In the genomic region with DNA sequence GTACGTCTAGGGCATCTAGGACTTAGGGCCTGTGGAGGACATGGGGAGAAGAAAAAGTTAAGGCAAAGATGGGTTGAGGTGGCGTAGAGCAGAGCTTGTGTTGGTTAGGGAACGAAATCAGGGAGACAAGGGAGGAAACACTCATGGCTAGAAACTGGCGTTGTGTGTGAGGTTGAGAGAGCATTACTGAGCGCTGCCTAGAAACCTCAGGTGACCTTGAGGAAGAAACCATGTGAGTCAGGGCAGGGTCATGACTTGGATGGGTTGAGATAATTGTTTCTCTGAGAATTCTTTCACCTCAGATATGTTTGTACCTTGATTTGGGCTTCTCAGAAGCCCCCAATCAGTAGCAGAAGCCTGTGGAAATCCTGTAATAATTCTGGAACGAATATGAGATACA, we compare ENCODE assay signal across 33 mouse cellular contexts. TPM values are rescaled to one million over a fixed set of nuclear protein-coding genes. Genes with fewer than 3 reads are reported as not detected.
DNase-seq lines count a peak whose midpoint lies in the region; ATAC-seq and TF ChIP-seq lines count a peak whose summit lies in the region.
"Had no signal": no experiment of that assay in that cellular context is flagged by ENCODE, and none has a peak within 500 bp of the region (broad histone marks: within the 10 kb centered on the region; RNA-seq: fewer than 3 reads in every experiment).

No protein-coding gene starts in this region.

- WGBS in liver, embryonic 16.5 days (ENCODE audit: insufficient replicate concordance): 80% methylated on average over 6 of the region's 6 CpGs

- H3K4me1 ChIP-seq in liver, embryonic 16.5 days (ENCODE audit: control insufficient read depth, low read depth, low read length): peaks cover 15% of the 10 kb centered on the region
- H3K4me1 ChIP-seq in E14TG2a.4 (replicated peaks; ENCODE audit: low read depth, low read length): peaks cover 80% of the 10 kb centered on the region
- H3K4me1 ChIP-seq: embryonic facial prominence, embryonic 12.5 days; embryonic facial prominence, embryonic 15.5 days; hindbrain, embryonic 15.5 days had no signal

- H3K27ac ChIP-seq in liver, embryonic 16.5 days (ENCODE audit: low read length): peak overlapping the region; percentile 10; the same call in 1 of the 2 replicates
- H3K27ac ChIP-seq: embryonic facial prominence, embryonic 12.5 days; embryonic facial prominence, embryonic 15.5 days; heart, adult 2 months; hindbrain, embryonic 12.5 days; hindbrain, embryonic 15.5 days had no signal

- ATAC-seq in liver, embryonic 16.5 days (ENCODE audit: low read depth): no peak
- ATAC-seq: activated CD4-positive, CD25-positive, alpha-beta regulatory T cell, adult 4 months; CD4-positive, CD25-positive, alpha-beta regulatory T cell, adult 4 months; forebrain, embryonic 14.5 days; forebrain, postnatal 0 days; intestine, postnatal 0 days had no signal

- TF ChIP-seq CTCF in E14TG2a.4 (conservative IDR thresholded peaks at IDR 0.05; ENCODE audit: low read length): no peak

- no peak overlapping the region for H3K9ac ChIP-seq in liver, embryonic 16.5 days (ENCODE audit: low read depth, low read length)
- H3K9ac ChIP-seq: embryonic facial prominence, embryonic 12.5 days; embryonic facial prominence, embryonic 15.5 days; forebrain, postnatal 0 days; hindbrain, embryonic 12.5 days; hindbrain, embryonic 15.5 days had no signal

- H3K9me3 ChIP-seq in liver, embryonic 16.5 days (replicated peaks; ENCODE audit: control insufficient read depth, low read length): no peaks in the 10 kb centered on the region
- H3K9me3 ChIP-seq in E14TG2a.4 (ENCODE audit: low read length): no peaks in the 10 kb centered on the region
- H3K9me3 ChIP-seq: embryonic facial prominence, embryonic 12.5 days; embryonic facial prominence, embryonic 15.5 days; hindbrain, embryonic 12.5 days; hindbrain, embryonic 15.5 days had no signal

- peak; percentile 18 to 40 for DNase-seq in adrenal gland, postnatal 36 days
- no peak for DNase-seq in adrenal gland, adult 18-20 months (ENCODE audit: low spot score in 2 of 2)
- no peak for DNase-seq in liver
- DNase-seq in Muller cell, postnatal 12 days (ENCODE audit: inconsistent ontology term): peak; percentile 27
- no peak for DNase-seq in frontal cortex, postnatal 10 days (ENCODE audit: low spot score in 2 of 2)
- DNase-seq: adrenal gland, postnatal 14 days; cerebellum, adult 18-20 months; cerebellum, adult 9-10 months; cerebellum, postnatal 14 days; forebrain, postnatal 0 days; gastrocnemius, postnatal 25 days; heart, adult 2 months had no signal

- H3K36me3 ChIP-seq in liver, embryonic 16.5 days (ENCODE audit: control insufficient read depth, insufficient read depth): no peaks in the 10 kb centered on the region
- H3K36me3 ChIP-seq in E14TG2a.4 (ENCODE audit: insufficient read depth, low read length): peaks cover 58% of the 10 kb centered on the region
- H3K36me3 ChIP-seq: embryonic facial prominence, embryonic 12.5 days; embryonic facial prominence, embryonic 15.5 days; hindbrain, embryonic 12.5 days; hindbrain, embryonic 15.5 days had no signal

- H3K4me2 ChIP-seq in liver, embryonic 16.5 days (ENCODE audit: low read depth, low read length): no peak overlapping the region
- H3K4me2 ChIP-seq: embryonic facial prominence, embryonic 12.5 days; embryonic facial prominence, embryonic 15.5 days; heart, embryonic 11.5 days; hindbrain, embryonic 12.5 days; hindbrain, embryonic 15.5 days had no signal

- no peak overlapping the region for H3K4me3 ChIP-seq in liver, embryonic 16.5 days (ENCODE audit: low read depth, low read length)
- H3K4me3 ChIP-seq in E14TG2a.4 (replicated peaks; ENCODE audit: low read length): peak overlapping the region; percentile 52
- H3K4me3 ChIP-seq: embryonic facial prominence, embryonic 12.5 days; embryonic facial prominence, embryonic 15.5 days; heart, adult 2 months; hindbrain, embryonic 12.5 days; hindbrain, embryonic 15.5 days had no signal

- H3K27me3 ChIP-seq in liver, embryonic 16.5 days (ENCODE audit: control insufficient read depth, insufficient read depth, low read depth, low read length): no peaks in the 10 kb centered on the region
- H3K27me3 ChIP-seq in E14TG2a.4 (ENCODE audit: insufficient read depth, low read length): no peaks in the 10 kb centered on the region
- H3K27me3 ChIP-seq: embryonic facial prominence, embryonic 12.5 days; embryonic facial prominence, embryonic 15.5 days; hindbrain, embryonic 12.5 days; hindbrain, embryonic 15.5 days had no signal

RNA-seq across cellular contexts. Expression of gene Gm6169, which starts 11.6 kb away (rescaled TPM):
- 10 to 100 TPM in 1 of 2 experiments, 1 to 10 TPM in 1; 1.1 to 10.4 TPM for total RNA-seq in adrenal gland, postnatal 36 days (2021)
- 1 to 10 TPM in 1 of 2 experiments, under 1 TPM in 1; 0.32 to 8.8 TPM for total RNA-seq in adrenal gland, adult 18-20 months (2021)
- polyA plus RNA-seq in liver, embryonic 16.5 days (2015; fragmentation: Nextera tagmentation; extraction: Ambion mirVana): 0.36 and 0.45 TPM in 2 replicates
- total RNA-seq: forebrain, postnatal 0 days had no signal

RNA-seq across cellular contexts. Expression of gene Fam169a, which starts 20.3 kb away (rescaled TPM):
- 10 to 100 TPM in 1 of 2 experiments, 1 to 10 TPM in 1; 1.8 to 14.0 TPM for total RNA-seq in adrenal gland, postnatal 36 days (2021)
- 10 to 100 TPM in 1 of 2 experiments, 1 to 10 TPM in 1; 1.3 to 12.5 TPM for total RNA-seq in adrenal gland, adult 18-20 months (2021)
- 0.58 and 0.83 TPM in 2 replicates for polyA plus RNA-seq in liver, embryonic 16.5 days (2015; fragmentation: Nextera tagmentation; extraction: Ambion mirVana)
- total RNA-seq: gastrocnemius, postnatal 25 days had no signal

RNA-seq across cellular contexts. Expression of gene Gfm2, which starts 50.3 kb away (rescaled TPM):
- 10 to 100 TPM; 40.5 to 46.5 TPM for total RNA-seq in adrenal gland, postnatal 36 days (2021)
- total RNA-seq in adrenal gland, adult 18-20 months (2021): 10 to 100 TPM; 43.6 to 49.7 TPM
- 16.3 and 18.0 TPM in 2 replicates for polyA plus RNA-seq in liver, embryonic 16.5 days (2015; fragmentation: Nextera tagmentation; extraction: Ambion mirVana)

RNA-seq across cellular contexts. Expression of gene Nsa2, which starts 50.3 kb away (rescaled TPM):
- total RNA-seq in adrenal gland, postnatal 36 days (2021): 10 to 100 TPM; 65.3 to 68.8 TPM
- 10 to 100 TPM; 58.5 to 69.6 TPM for total RNA-seq in adrenal gland, adult 18-20 months (2021)
- 20.0 and 21.1 TPM in 2 replicates for polyA plus RNA-seq in liver, embryonic 16.5 days (2015; fragmentation: Nextera tagmentation; extraction: Ambion mirVana)

RNA-seq across cellular contexts. Expression of gene 1700029F12Rik, which starts 53.3 kb away (rescaled TPM):
- not detected for total RNA-seq in adrenal gland, postnatal 36 days (2021)
- not detected for total RNA-seq in adrenal gland, adult 18-20 months (2021)
- not detected in 2 replicates for polyA plus RNA-seq in liver, embryonic 16.5 days (2015; fragmentation: Nextera tagmentation; extraction: Ambion mirVana)
- total RNA-seq: adrenal gland, postnatal 14 days; forebrain, postnatal 0 days; gastrocnemius, adult 8-10 months; gastrocnemius, postnatal 25 days; heart, adult 2 months; heart, postnatal 25 days; hematopoietic stem cell, adult 5-6 weeks; MEL had no signal
- polyA plus RNA-seq: activated CD4-positive, CD25-positive, alpha-beta regulatory T cell, adult 4 months; C2C12; CD4-positive, CD25-positive, alpha-beta regulatory T cell, adult 4 months; embryonic facial prominence, embryonic 12.5 days; embryonic facial prominence, embryonic 15.5 days; forebrain, embryonic 11.5 days; forebrain, embryonic 14.5 days; forebrain, postnatal 0 days; frontal cortex, adult 2 months; heart, embryonic 11.5 days; heart, embryonic 14.5 days; heart, postnatal 0 days; hindbrain, embryonic 12.5 days; hindbrain, embryonic 15.5 days; intestine, embryonic 14.5 days; intestine, postnatal 0 days had no signal

Comparison
In these comparisons a context has a peak if more than half of its experiments do, and no peak if none do; other contexts are left out.
1. DNase-seq: peak in adrenal gland, postnatal 36 days (2 of 2) and Muller cell, postnatal 12 days (single experiment); none in adrenal gland, adult 18-20 months (0 of 2), liver (single experiment) and frontal cortex, postnatal 10 days (0 of 2).